Mouse (Mus musculus): ENCODE results near the gene Syne3.

The Syne3 gene

DNA sequence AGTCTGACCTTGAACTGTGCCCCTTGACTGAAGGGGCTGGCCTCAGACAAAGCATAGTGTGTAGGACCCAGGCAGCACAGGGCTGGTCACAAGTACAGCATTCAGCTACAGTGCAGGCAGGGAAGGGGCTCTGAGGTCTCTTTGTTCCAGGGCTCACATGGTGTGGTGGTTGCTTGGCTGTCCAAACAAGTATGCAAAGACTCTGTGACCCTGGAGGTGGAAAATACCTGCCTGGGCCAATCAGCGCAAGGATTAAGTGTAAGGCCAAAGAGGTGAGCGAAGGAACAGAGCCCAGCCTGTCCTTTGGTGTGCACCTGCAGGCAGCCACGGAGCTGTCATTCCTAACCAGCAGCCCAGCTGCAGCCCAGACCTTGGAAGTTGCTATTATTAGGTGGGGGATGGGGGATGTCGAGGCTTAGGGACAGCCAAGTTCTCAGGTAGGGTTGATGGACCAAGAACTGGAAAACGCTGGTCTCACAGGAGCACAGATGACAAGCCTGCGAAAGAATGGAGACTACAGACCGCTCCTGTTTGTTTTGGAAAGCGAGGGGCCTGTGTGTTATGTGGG, 112.5 kb downstream of the Syne3 start:
- DNase-seq (ENCODE audit: low read depth, low spot score), result peak; percentile 33

DNA sequence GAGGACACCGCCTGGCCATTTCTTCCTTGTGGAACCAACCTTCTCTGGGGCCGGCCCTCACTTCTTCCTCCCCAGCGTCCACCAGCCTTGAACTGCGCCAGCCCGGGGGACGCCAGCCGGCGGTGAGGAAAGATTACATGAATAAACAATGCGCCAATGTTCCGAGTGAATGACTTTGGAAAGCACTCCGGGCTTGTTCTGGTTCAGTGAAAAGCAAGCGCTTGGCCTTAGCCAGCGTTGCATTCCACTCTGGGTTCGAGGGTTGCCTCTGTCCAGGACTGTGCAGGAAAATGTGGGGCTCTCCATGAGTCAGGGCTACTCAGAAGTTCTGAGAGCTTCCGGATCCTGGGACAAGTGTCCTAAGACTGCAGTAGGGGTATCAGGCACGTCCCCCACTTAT, 113.0 kb downstream of the Syne3 start:
- no peak for DNase-seq (ENCODE audit: low read depth, low spot score)

DNA sequence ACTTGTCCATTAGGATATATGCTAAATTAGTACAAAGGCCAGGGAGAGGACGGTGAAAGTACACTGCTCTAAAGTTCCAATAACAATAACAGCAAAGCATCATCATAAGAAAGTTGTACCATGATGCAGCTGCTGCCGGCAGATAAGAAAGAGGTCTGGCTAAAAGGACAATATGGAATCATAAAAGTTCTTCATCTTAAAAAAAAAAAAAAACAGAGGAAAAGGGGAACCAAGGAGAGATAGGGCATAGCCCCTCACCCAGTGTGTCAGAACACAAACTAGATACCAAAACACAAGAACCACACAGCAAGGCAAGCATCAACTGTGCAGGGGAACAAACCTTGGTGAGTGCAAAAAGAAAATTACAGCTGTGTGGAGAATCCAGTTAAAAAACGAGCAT, 117.4 kb downstream of the Syne3 start:
- no peak for DNase-seq (ENCODE audit: low read depth, low spot score)

DNA sequence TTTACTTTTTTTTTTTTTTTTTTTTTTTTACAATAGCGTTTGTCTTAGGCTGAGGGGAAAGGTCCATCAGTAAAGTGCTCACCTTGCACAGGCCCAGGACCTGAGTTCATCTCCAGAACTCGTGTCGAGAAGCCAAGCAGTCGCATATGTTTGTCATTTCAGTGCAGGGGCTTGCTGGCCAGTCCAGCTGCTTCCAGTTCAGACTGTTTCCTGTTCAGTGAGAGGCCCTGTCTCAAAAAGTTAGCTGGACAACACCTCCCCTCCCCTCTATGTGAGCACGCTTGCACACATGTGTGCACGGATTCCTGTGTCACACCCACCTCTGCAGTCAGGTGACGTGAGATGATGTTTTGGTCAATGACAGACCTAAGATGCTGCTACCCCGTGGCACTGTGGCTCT, 119.5 kb downstream of the Syne3 start:
- DNase-seq (ENCODE audit: low read depth, low spot score), result no peak

DNA sequence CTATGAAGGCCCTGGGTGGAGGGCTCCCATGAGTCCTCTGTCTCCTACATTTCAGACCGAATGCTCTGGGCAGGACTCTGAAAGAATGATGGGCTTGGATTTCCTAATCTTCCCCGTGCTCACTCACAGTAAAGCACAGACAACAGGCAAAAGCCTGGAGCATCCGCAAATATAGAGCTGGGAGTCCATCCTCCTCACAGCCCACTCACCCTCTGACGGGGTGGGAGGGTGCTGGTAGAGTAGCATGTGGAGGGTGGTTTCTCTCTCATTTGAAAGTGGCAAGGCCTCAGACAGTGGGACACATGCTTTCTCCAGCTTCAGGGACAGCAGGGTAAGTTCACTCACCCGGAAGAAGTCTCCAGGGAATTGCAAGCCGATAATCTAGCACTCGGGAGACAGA, 123.5 kb downstream of the Syne3 start:
- DNase-seq (ENCODE audit: low read depth, low spot score), result no peak

DNA sequence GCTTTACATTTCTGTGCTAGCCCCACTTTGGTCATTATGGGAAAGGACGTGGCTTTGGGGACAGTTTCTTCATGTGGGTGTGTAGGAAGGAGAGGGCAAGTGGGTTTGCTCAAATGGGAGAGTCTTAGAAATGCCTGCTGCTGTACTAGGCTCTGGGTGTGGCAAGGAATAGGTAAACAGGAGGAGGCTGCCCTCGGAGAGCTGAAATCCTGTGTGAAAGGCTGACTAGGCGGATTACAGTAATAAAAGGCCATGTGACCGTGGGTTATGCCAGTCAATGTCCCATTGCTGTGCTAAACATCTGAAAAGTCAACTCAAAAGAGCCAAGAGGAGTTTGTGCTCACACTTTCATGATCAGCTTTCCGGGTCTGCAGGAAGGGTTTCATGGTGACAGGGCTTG, 127.1 kb downstream of the Syne3 start:
- DNase-seq (ENCODE audit: low read depth, low spot score), result no peak

DNA sequence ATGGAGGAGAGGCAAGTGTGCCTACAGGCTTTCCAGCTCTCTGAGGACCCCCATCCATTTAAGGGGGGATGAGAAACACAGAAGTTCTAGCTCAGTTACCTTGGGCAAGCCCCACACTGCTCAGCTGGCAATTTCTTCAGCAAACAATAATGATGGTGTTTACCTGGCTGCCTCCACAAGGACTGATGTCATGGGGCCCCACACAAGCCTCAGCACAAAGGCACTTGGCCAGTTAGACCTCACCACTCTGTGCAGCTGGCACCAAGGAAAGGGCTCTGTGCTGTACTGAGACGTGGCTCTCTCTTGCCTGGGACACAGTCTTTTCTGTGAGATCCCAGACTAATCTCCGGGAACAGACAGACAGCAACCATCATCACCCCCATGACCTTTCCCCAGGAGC, 127.5 kb downstream of the Syne3 start:
- no peak for DNase-seq (ENCODE audit: low read depth, low spot score)

DNA sequence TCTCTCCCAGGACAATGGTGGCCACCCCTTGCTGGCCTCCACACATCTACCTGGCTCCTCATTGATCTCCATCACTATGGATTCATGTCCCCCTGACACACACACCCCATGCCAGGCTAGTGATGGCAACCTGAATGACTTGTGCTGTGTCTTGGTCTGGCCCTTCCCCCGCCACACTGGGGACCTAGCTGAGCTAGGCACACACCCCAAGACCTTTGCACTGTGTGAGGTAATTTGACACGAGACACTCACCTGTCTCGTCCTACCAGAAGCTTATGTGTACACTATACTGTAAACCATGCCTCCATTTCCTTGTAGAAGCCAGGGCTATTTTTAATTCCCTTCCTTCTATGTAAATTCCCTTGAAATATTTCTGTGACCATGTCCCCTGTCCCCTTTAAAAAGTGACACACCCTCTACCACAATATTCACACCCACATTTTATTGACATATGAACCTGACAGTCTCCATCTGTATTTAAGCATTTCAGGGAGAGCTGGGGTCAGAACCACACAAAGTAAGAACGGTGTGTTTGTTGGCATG, 128.0 kb downstream of the Syne3 start:
- no peak for DNase-seq (ENCODE audit: low read depth, low spot score)

DNA sequence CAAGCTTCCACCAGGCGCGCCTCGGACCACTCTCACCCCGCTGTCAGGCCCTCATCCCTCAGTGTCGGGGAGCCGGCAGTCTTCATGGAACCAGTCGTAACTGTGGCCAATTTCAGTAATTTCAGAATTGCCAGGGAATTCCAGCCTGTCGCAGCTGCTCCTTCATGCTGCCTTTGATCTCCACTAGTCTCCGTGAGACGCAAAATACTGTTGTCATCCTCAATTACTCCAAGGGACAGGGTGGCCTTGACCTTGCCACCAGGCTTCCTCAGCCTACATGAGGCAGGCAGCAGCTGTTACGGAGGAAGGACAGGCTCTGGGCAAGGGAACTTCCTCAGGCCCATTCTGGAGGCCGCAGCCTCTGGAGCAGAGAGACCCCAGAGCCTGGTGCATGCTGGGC, 129.2 kb downstream of the Syne3 start:
- no peak for DNase-seq (ENCODE audit: low read depth, low spot score)
